Mouse (Mus musculus): ENCODE results near the gene Klf15. TPM values are rescaled to one million over a fixed set of nuclear protein-coding genes. Genes with fewer than 3 reads are reported as not detected.

The Klf15 gene
- polyA plus RNA-seq, 1 experiment from 2014 or later, result 45.6 TPM

DNA sequence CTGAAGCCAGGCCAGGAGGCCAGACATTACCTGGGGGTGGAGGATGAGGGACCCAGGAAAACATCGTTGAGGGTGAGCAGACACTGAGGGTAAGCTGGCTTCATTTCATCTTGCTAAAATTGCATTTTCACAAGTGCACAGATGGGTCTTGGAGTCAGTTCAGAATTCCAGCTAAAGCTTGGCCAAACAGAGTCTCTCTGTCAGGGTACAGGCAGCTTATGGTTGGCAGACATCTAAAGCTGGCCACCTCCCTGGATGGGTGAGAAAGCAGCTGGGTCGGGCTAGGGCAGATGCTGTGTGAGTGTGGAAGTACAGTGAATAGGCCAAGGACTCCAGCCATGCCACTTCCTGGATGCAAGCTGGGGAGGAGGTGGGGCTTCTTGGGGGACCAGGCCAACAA lies 28.6 kb downstream of the Klf15 start:
- Histone ChIP-seq H3K9me3 (ENCODE audit: low read length) (no peaks in the 10 kb centered on the region), H3K27me3 (ENCODE audit: insufficient read depth, low read length) (no peaks in the 10 kb centered on the region), H3K4me2 (ENCODE audit: low read depth, low read length) (no peak overlapping the region), H3K4me3 (ENCODE audit: low read depth, low read length) (no peak overlapping the region), H3K4me1 (ENCODE audit: insufficient read depth) (peaks cover 22% of the 10 kb centered on the region), H3K9ac (replicated peaks) (no peak overlapping the region), H3K36me3 (replicated peaks; ENCODE audit: insufficient read depth, low read length) (no peaks in the 10 kb centered on the region), H3K27ac (ENCODE audit: low read depth) (no peak overlapping the region)
- DNase-seq (no peak), ATAC-seq (no peak)
- 73% methylated on average over 2 of the region's 2 CpGs for WGBS (ENCODE audit: insufficient replicate concordance)
- TF ChIP-seq EP300 (IDR thresholded peaks at IDR 0.05; ENCODE audit: low read depth), result no peak
- TF ChIP-seq CTCF (IDR thresholded peaks at IDR 0.05; ENCODE audit: low read depth), result no peak

DNA sequence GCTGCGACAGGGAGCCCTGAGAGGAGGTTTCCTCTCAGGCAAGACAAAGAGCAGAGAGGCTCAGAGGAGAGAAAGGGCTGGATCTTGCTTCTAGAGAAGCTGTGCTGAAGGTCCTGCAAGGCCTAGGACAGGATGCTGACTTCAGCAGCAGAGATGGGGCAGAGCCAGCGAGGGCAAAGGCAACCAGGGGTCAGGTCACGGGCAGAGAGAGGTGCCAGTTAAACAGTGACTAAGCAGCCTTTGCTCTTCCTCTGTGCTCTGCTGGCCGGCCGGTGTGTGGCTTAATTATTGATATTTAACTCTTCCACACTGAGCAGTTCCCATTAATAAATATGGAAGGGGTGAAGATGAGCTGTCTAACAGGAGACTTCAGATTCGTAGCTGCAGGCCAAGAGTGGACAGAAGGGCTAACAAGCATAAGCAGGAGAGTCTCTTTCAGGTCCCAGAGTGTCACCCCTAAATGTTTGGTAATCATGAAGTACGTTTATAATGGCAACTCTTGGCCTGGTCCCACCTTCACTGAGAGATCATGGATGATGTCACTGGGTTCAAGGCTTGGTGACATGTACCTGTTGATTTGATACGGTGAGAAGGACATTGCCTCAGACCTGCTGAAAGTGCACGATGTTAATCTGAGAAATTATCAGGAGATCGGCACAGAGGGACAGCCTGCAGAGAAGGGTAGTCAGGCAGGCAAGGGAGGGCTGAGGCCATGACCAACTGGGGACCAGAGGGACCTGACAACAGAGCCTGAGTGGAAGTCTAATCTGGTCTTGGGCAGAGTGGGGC lies 29.8 kb downstream of the Klf15 start:
- Histone ChIP-seq H3K27ac (ENCODE audit: low read depth) (peak overlapping the region; percentile 88), H3K9me3 (ENCODE audit: low read length) (no peaks in the 10 kb centered on the region), H3K27me3 (ENCODE audit: insufficient read depth, low read length) (no peaks in the 10 kb centered on the region), H3K4me1 (ENCODE audit: insufficient read depth) (peaks cover 15% of the 10 kb centered on the region), H3K9ac (replicated peaks) (0 out of 2 replicates have a peak overlapping the region, but pooled peaks have one; percentile 18), H3K4me2 (ENCODE audit: low read depth, low read length) (no peak overlapping the region), H3K36me3 (replicated peaks; ENCODE audit: insufficient read depth, low read length) (no peaks in the 10 kb centered on the region), H3K4me3 (ENCODE audit: low read depth, low read length) (no peak overlapping the region)
- DNase-seq (peak; percentile 78), ATAC-seq (peak; percentile 94)
- WGBS (ENCODE audit: insufficient replicate concordance), result 50% methylated on average over 10 of the region's 10 CpGs
- TF ChIP-seq CTCF (IDR thresholded peaks at IDR 0.05; ENCODE audit: low read depth) (no peak), EP300 (IDR thresholded peaks at IDR 0.05; ENCODE audit: low read depth) (peak; percentile 66; the same call in 1 of the 2 replicates)

DNA sequence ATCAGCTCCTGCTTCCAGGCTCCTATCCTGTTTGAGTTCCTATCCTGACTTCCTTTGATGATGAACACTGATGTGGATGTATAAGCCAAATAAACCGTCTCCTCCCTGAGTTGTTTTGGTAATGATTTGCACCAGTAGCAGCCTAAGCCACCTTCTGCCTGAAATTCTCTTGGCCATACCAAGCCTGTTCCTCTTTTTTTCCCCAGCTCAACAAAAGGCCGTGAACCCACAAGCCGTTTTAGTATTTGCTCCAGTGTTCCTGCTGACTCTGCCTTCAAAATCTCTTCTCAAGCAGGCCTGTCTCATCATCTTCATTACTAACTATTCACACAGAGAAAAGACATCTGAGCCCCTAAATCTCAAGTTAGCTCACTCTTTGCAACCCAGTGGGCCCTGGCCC lies 31.8 kb downstream of the Klf15 start:
- Histone ChIP-seq H3K4me3 (ENCODE audit: low read depth, low read length) (no peak overlapping the region), H3K9me3 (ENCODE audit: low read length) (no peaks in the 10 kb centered on the region), H3K4me1 (ENCODE audit: insufficient read depth) (peaks cover 15% of the 10 kb centered on the region), H3K36me3 (replicated peaks; ENCODE audit: insufficient read depth, low read length) (no peaks in the 10 kb centered on the region), H3K9ac (replicated peaks) (no peak overlapping the region), H3K4me2 (ENCODE audit: low read depth, low read length) (no peak overlapping the region), H3K27me3 (ENCODE audit: insufficient read depth, low read length) (no peaks in the 10 kb centered on the region), H3K27ac (ENCODE audit: low read depth) (no peak overlapping the region)
- 30% methylated on average over 3 of the region's 3 CpGs for WGBS (ENCODE audit: insufficient replicate concordance)
- DNase-seq (no peak), ATAC-seq (no peak)
- TF ChIP-seq CTCF (IDR thresholded peaks at IDR 0.05; ENCODE audit: low read depth) (no peak), EP300 (IDR thresholded peaks at IDR 0.05; ENCODE audit: low read depth) (no peak)

DNA sequence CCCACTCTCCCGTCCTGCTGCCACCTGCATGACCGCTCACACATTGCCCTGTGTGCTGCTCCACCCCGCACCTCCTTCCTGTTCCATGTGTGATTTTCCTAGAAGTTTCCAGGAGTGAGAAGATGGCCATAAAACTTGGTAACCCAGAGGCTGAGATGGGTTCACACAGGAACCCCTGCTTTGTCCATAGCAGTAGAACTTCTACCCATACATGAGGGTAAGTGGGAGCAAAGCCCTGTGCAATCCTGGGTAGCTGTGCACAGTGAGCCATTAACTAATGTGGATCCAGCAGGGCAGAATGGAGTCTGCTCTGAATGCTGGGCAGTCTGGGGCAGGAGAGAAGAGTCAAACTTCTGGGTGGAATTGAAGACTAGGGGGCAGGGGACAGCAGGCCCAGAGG lies 32.2 kb downstream of the Klf15 start:
- Histone ChIP-seq H3K4me2 (ENCODE audit: low read depth, low read length) (no peak overlapping the region), H3K9ac (replicated peaks) (no peak overlapping the region), H3K36me3 (replicated peaks; ENCODE audit: insufficient read depth, low read length) (no peaks in the 10 kb centered on the region), H3K4me3 (ENCODE audit: low read depth, low read length) (no peak overlapping the region), H3K9me3 (ENCODE audit: low read length) (no peaks in the 10 kb centered on the region), H3K27ac (ENCODE audit: low read depth) (no peak overlapping the region), H3K27me3 (ENCODE audit: insufficient read depth, low read length) (no peaks in the 10 kb centered on the region), H3K4me1 (ENCODE audit: insufficient read depth) (peaks cover 15% of the 10 kb centered on the region)
- no peak for ATAC-seq
- DNase-seq, result no peak
- WGBS (ENCODE audit: insufficient replicate concordance), result 75% methylated on average over 3 of the region's 3 CpGs
- TF ChIP-seq CTCF (IDR thresholded peaks at IDR 0.05; ENCODE audit: low read depth) (no peak), EP300 (IDR thresholded peaks at IDR 0.05; ENCODE audit: low read depth) (no peak)

DNA sequence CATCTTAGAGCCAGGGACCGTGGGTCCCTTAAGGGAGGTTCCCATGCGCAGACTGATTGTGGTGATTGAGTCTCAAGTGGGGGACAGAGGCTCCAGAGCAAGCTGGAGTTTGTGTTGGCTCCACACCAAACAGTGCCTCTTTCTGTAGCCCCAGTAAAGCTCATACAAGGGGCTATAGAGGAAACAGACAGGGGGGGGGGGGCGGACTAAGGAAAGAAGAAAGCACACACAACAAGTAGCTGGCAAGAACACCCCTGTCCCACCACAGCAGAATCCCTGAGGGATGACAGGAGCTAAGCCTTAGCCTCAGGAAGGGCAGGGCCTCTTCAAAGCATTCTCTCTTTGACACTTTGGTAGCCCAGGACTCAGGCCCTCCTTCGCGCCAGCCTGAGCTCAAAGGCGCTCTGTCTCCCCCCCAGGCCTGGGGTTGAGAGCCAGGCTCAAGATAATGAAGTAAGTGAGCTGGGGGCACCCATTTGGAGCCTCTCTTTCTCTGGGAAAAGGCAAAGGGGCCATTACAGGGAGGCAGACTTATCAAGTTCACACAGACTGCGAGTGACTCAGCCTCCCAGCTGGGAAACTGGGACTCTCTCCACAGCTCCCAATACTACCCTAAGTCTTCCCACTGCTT lies 33.0 kb downstream of the Klf15 start:
- 67% methylated on average over 6 of the region's 7 CpGs for WGBS (ENCODE audit: insufficient replicate concordance)

DNA sequence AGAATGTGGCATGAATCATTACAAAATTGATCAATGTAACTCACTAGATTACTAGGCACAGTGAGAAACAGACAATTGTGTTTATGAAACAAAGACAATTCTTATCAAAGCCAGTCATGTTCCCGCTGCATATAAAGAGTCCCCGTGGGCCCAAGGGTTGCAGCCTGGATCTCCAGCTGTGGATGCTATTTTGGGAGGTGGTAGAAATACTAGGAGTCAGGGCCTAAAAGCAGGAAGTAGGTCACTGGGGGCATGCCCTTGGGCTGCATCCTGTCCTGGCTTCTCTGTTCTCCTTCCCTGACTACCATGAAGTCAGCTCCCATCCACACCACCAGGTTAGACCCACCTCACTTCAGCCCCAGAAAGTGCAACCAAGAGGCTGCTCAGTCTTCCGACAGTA lies 33.8 kb downstream of the Klf15 start:
- no peak for TF ChIP-seq CTCF (IDR thresholded peaks at IDR 0.05; ENCODE audit: low read depth)
- no peak for TF ChIP-seq EP300 (IDR thresholded peaks at IDR 0.05; ENCODE audit: low read depth)
- H3K4me3 ChIP-seq (ENCODE audit: low read depth, low read length), result no peak overlapping the region
- no peak overlapping the region for H3K9ac ChIP-seq (replicated peaks)
- WGBS (ENCODE audit: insufficient replicate concordance), result 66% methylated on average over 3 of the region's 3 CpGs
- H3K36me3 ChIP-seq (replicated peaks; ENCODE audit: insufficient read depth, low read length), result no peaks in the 10 kb centered on the region
- H3K4me1 ChIP-seq (ENCODE audit: insufficient read depth), result peaks cover 16% of the 10 kb centered on the region
- no peaks in the 10 kb centered on the region for H3K9me3 ChIP-seq (ENCODE audit: low read length)
- ATAC-seq (no peak), DNase-seq (no peak)
- H3K27ac ChIP-seq (ENCODE audit: low read depth), result no peak overlapping the region
- H3K27me3 ChIP-seq (ENCODE audit: insufficient read depth, low read length), result no peaks in the 10 kb centered on the region
- H3K4me2 ChIP-seq (ENCODE audit: low read depth, low read length), result no peak overlapping the region

More for the DNA sequence above, 33.0 kb downstream of the Klf15 start:
- TF ChIP-seq CTCF (IDR thresholded peaks at IDR 0.05; ENCODE audit: low read depth) (no peak), EP300 (IDR thresholded peaks at IDR 0.05; ENCODE audit: low read depth) (no peak)
- ATAC-seq (no peak), DNase-seq (no peak)
- H3K27ac ChIP-seq (ENCODE audit: low read depth), result no peak overlapping the region
- no peak overlapping the region for H3K4me3 ChIP-seq (ENCODE audit: low read depth, low read length)
- peaks cover 15% of the 10 kb centered on the region for H3K4me1 ChIP-seq (ENCODE audit: insufficient read depth)
- no peak overlapping the region for H3K9ac ChIP-seq (replicated peaks)
- H3K36me3 ChIP-seq (replicated peaks; ENCODE audit: insufficient read depth, low read length), result no peaks in the 10 kb centered on the region
- no peaks in the 10 kb centered on the region for H3K27me3 ChIP-seq (ENCODE audit: insufficient read depth, low read length)
- H3K4me2 ChIP-seq (ENCODE audit: low read depth, low read length), result no peak overlapping the region
- no peaks in the 10 kb centered on the region for H3K9me3 ChIP-seq (ENCODE audit: low read length)

All from liver, postnatal 0 days (tissue).